Mouse (Mus musculus): Measurements from ENCODE around the gene Atp6v1fnb. TPM values are rescaled to one million over a fixed set of nuclear protein-coding genes. Genes with fewer than 3 reads are reported as not detected.

The Atp6v1fnb gene
- polyA plus RNA-seq, 1 experiment from 2014 or later, result not detected

GRCm38 (mm10) chr6:29435940-29436451 is 35.2 kb upstream of the Atp6v1fnb start:
- Histone ChIP-seq H3K9ac (replicated peaks; ENCODE audit: low read depth) (no peak overlapping the region), H3K27ac (ENCODE audit: low read length) (no peak overlapping the region)
- no peak for DNase-seq (ENCODE audit: low spot score)

GRCm38 (mm10) chr6:29436461-29436934 is 34.7 kb upstream of the Atp6v1fnb start:
- TF ChIP-seq EP300 (IDR thresholded peaks at IDR 0.05) (no peak), CTCF (IDR thresholded peaks at IDR 0.05) (no peak)
- Histone ChIP-seq H3K4me2 (replicated peaks; ENCODE audit: low read depth, low read length) (no peak overlapping the region), H3K36me3 (ENCODE audit: insufficient read depth, low read length) (no peaks in the 10 kb centered on the region), H3K4me3 (ENCODE audit: low read depth, low read length) (no peak overlapping the region), H3K4me1 (ENCODE audit: insufficient read depth, low read depth, low read length) (no peaks in the 10 kb centered on the region), H3K27me3 (replicated peaks; ENCODE audit: insufficient read depth, low read length) (0 out of 2 replicates have a peak, but pooled peaks cover 6% of the 10 kb centered on the region), H3K9me3 (ENCODE audit: low read length) (no peaks in the 10 kb centered on the region), H3K9ac (replicated peaks; ENCODE audit: low read depth) (no peak overlapping the region), H3K27ac (ENCODE audit: low read length) (no peak overlapping the region)
- DNase-seq (ENCODE audit: low spot score), result peak; percentile 59
- ATAC-seq, result peak; percentile 31
- 13% methylated on average over 11 of the region's 11 CpGs for WGBS

More at GRCm38 (mm10) chr6:29435940-29436451, 35.2 kb upstream of the Atp6v1fnb start:
- H3K4me2 ChIP-seq (replicated peaks; ENCODE audit: low read depth, low read length), result no peak overlapping the region
- WGBS, result 27% methylated on average over 6 of the region's 6 CpGs
- H3K4me1 ChIP-seq (ENCODE audit: insufficient read depth, low read depth, low read length), result no peaks in the 10 kb centered on the region
- ATAC-seq, result peak; percentile 15
- TF ChIP-seq EP300 (IDR thresholded peaks at IDR 0.05) (no peak), CTCF (IDR thresholded peaks at IDR 0.05) (no peak)
- 0 out of 2 replicates have a peak, but pooled peaks cover 6% of the 10 kb centered on the region for H3K27me3 ChIP-seq (replicated peaks; ENCODE audit: insufficient read depth, low read length)
- H3K4me3 ChIP-seq (ENCODE audit: low read depth, low read length), result no peak overlapping the region
- no peaks in the 10 kb centered on the region for H3K9me3 ChIP-seq (ENCODE audit: low read length)
- H3K36me3 ChIP-seq (ENCODE audit: insufficient read depth, low read length), result no peaks in the 10 kb centered on the region

- no peaks in the 10 kb centered on the region for H3K9me3 ChIP-seq (ENCODE audit: low read length)
- no peak for TF ChIP-seq EP300 (IDR thresholded peaks at IDR 0.05)
- TF ChIP-seq CTCF (IDR thresholded peaks at IDR 0.05), result no peak
- no peak overlapping the region for H3K9ac ChIP-seq (replicated peaks; ENCODE audit: low read depth)
- no peaks in the 10 kb centered on the region for H3K4me1 ChIP-seq (ENCODE audit: insufficient read depth, low read depth, low read length)
- H3K4me2 ChIP-seq (replicated peaks; ENCODE audit: low read depth, low read length), result no peak overlapping the region
- no peak overlapping the region for H3K4me3 ChIP-seq (ENCODE audit: low read depth, low read length)
- no peak overlapping the region for H3K27ac ChIP-seq (ENCODE audit: low read length)
- no peak for DNase-seq (ENCODE audit: low spot score)
- no peaks in the 10 kb centered on the region for H3K27me3 ChIP-seq (replicated peaks; ENCODE audit: insufficient read depth, low read length)
- no peak for ATAC-seq
- no peaks in the 10 kb centered on the region for H3K36me3 ChIP-seq (ENCODE audit: insufficient read depth, low read length)
- 78% methylated on average over 4 of the region's 4 CpGs for WGBS
These were observed 32.0 kb upstream of the Atp6v1fnb start for GRCm38 (mm10) chr6:29439251-29439650.

GRCm38 (mm10) chr6:29439789-29440188 is 31.4 kb upstream of the Atp6v1fnb start:
- H3K9me3 ChIP-seq (ENCODE audit: low read length), result no peaks in the 10 kb centered on the region
- no peaks in the 10 kb centered on the region for H3K27me3 ChIP-seq (replicated peaks; ENCODE audit: insufficient read depth, low read length)
- H3K9ac ChIP-seq (replicated peaks; ENCODE audit: low read depth), result no peak overlapping the region
- ATAC-seq (no peak), DNase-seq (ENCODE audit: low spot score) (no peak)
- 82% methylated on average over 6 of the region's 6 CpGs for WGBS
- H3K4me1 ChIP-seq (ENCODE audit: insufficient read depth, low read depth, low read length), result no peaks in the 10 kb centered on the region
- TF ChIP-seq CTCF (IDR thresholded peaks at IDR 0.05), result no peak
- TF ChIP-seq EP300 (IDR thresholded peaks at IDR 0.05), result no peak
- H3K4me2 ChIP-seq (replicated peaks; ENCODE audit: low read depth, low read length), result no peak overlapping the region
- no peak overlapping the region for H3K27ac ChIP-seq (ENCODE audit: low read length)
- H3K36me3 ChIP-seq (ENCODE audit: insufficient read depth, low read length), result no peaks in the 10 kb centered on the region
- no peak overlapping the region for H3K4me3 ChIP-seq (ENCODE audit: low read depth, low read length)

- Histone ChIP-seq H3K36me3 (ENCODE audit: insufficient read depth, low read length) (no peaks in the 10 kb centered on the region), H3K4me1 (ENCODE audit: insufficient read depth, low read depth, low read length) (no peaks in the 10 kb centered on the region), H3K27me3 (replicated peaks; ENCODE audit: insufficient read depth, low read length) (no peaks in the 10 kb centered on the region), H3K4me3 (ENCODE audit: low read depth, low read length) (no peak overlapping the region), H3K27ac (ENCODE audit: low read length) (no peak overlapping the region), H3K9me3 (ENCODE audit: low read length) (no peaks in the 10 kb centered on the region), H3K9ac (replicated peaks; ENCODE audit: low read depth) (no peak overlapping the region), H3K4me2 (replicated peaks; ENCODE audit: low read depth, low read length) (no peak overlapping the region)
- peak; percentile 74 for TF ChIP-seq CTCF (IDR thresholded peaks at IDR 0.05)
- no peak for TF ChIP-seq EP300 (IDR thresholded peaks at IDR 0.05)
- 71% methylated on average over 11 of the region's 11 CpGs for WGBS
- 0 out of 2 replicates have a peak, but pooled peaks have one; percentile 27 for ATAC-seq
- DNase-seq (ENCODE audit: low spot score), result peak; percentile 48
These were observed 26.5 kb upstream of the Atp6v1fnb start for GRCm38 (mm10) chr6:29444773-29445172.

- H3K4me2 ChIP-seq (replicated peaks; ENCODE audit: low read depth, low read length), result no peak overlapping the region
- no peaks in the 10 kb centered on the region for H3K27me3 ChIP-seq (replicated peaks; ENCODE audit: insufficient read depth, low read length)
- no peaks in the 10 kb centered on the region for H3K36me3 ChIP-seq (ENCODE audit: insufficient read depth, low read length)
- no peaks in the 10 kb centered on the region for H3K4me1 ChIP-seq (ENCODE audit: insufficient read depth, low read depth, low read length)
- H3K27ac ChIP-seq (ENCODE audit: low read length), result no peak overlapping the region
- DNase-seq (ENCODE audit: low spot score) (peak; percentile 68), ATAC-seq (peak; percentile 77)
- H3K4me3 ChIP-seq (ENCODE audit: low read depth, low read length), result no peak overlapping the region
- TF ChIP-seq CTCF (IDR thresholded peaks at IDR 0.05) (no peak), EP300 (IDR thresholded peaks at IDR 0.05) (no peak)
- WGBS, result 61% methylated on average over 7 of the region's 7 CpGs
- no peaks in the 10 kb centered on the region for H3K9me3 ChIP-seq (ENCODE audit: low read length)
- H3K9ac ChIP-seq (replicated peaks; ENCODE audit: low read depth), result no peak overlapping the region
These were observed 25.9 kb upstream of the Atp6v1fnb start for GRCm38 (mm10) chr6:29445354-29445753.
